Mouse (Mus musculus): ENCODE results near the gene Traf4. TPM values are rescaled to one million over a fixed set of nuclear protein-coding genes. Genes with fewer than 3 reads are reported as not detected.
A peak's percentile ranks its signal among the peaks of the same experiment; 100 is the strongest.

Traf4 gene
- polyA plus RNA-seq, 1 experiment from 2014 or later: 53.8 TPM

DNA sequence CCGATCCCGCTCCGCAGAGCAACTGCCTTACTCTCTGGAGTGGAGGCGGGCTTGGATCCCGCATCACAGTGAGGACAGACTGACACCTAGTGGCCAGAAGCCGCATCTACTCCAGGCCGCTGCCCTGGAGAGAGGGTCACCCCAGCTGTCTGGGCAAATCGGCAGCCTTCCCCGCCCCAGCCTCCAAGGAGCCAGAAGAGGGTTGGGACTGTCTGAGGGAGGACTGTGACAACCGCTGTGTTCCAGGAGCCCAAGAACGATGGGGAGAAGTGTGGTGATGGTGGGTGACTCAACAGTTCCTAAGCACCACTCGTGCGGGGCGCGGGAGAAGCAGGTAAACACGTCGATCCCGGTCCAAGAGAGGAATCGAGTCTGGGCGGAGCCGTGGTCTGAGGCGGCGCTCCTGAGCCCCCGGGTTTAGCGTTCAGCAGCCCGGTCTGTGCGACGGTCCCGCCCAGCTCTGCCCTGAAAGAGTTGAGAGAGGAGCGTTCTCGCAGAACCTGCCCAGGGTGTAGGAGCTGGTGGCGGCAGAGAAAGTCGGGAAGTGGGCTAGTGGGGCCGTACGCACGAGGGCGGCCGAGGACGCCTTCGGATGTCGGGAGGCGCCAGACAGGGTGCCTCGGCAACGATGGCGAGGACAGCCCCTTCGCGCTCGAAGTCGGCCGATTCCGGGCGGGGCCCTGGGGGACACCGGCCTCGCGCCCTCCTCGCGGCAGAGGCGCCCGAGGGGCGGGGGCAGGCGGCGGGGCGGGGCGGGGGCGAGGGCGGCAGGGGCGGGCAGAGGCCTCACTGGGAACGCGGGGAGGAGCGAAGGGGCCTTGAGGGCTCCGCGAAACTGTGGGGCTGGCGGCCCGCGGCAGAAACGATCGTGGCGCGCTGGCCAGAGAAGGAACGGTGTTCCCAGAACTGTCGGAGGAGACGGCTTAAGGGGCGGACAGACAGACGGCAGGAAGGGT is 12.8 kb upstream of the Traf4 start:
- Histone ChIP-seq H3K9ac (ENCODE audit: low read depth, low read length) (peak overlapping the region; percentile 95), H3K4me2 (peak overlapping the region; percentile 92), H3K36me3 (ENCODE audit: control insufficient read depth, insufficient read depth, low read length) (peaks cover 26% of the 10 kb centered on the region), H3K4me1 (replicated peaks; ENCODE audit: control insufficient read depth, insufficient read depth, low read length) (peaks cover 24% of the 10 kb centered on the region), H3K27me3 (replicated peaks; ENCODE audit: control insufficient read depth, insufficient read depth, low read length) (no peaks in the 10 kb centered on the region), H3K27ac (ENCODE audit: low read depth, low read length) (peak overlapping the region; percentile 98), H3K9me3 (ENCODE audit: control insufficient read depth, low read length) (no peaks in the 10 kb centered on the region), H3K4me3 (ENCODE audit: low read depth, low read length) (peak overlapping the region; percentile 98)
- peak; percentile 78 for ATAC-seq (replicated peaks; ENCODE audit: low FRiP score)
- under 1% methylated on average over 70 of the region's 84 CpGs for WGBS
- DNase-seq (ENCODE audit: low spot score): peak; percentile 96

DNA sequence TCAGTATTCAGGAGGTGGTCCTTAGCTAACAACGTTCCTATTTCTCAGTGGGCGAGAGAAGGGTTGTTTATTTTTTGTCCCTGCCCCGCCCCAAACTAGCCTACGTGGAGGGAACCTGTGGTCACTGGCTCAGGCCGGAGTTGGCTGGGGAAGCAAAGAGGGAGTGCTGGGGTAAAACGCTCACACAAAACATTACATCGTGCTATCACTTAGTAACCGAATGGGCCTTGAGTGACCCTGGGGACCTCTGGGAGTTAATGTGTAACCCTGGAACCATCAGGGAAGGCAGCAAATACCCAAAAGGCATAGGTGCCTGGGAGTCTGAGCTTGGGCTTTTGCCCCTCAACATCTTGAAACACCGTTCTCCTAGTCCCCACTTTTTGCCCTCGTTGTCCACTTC is 12.0 kb upstream of the Traf4 start:
- Histone ChIP-seq H3K4me2 (peak overlapping the region; percentile 92), H3K4me1 (replicated peaks; ENCODE audit: control insufficient read depth, insufficient read depth, low read length) (peaks cover 24% of the 10 kb centered on the region), H3K27me3 (replicated peaks; ENCODE audit: control insufficient read depth, insufficient read depth, low read length) (no peaks in the 10 kb centered on the region), H3K9ac (ENCODE audit: low read depth, low read length) (peak overlapping the region; percentile 95), H3K36me3 (ENCODE audit: control insufficient read depth, insufficient read depth, low read length) (peaks cover 26% of the 10 kb centered on the region), H3K4me3 (ENCODE audit: low read depth, low read length) (peak overlapping the region; percentile 98), H3K9me3 (ENCODE audit: control insufficient read depth, low read length) (no peaks in the 10 kb centered on the region), H3K27ac (ENCODE audit: low read depth, low read length) (peak overlapping the region; percentile 98)
- DNase-seq (ENCODE audit: low spot score) (no peak), ATAC-seq (replicated peaks; ENCODE audit: low FRiP score) (peak; percentile 11; the same call in 1 of the 2 replicates)
- under 1% methylated on average over 10 of the region's 10 CpGs for WGBS

DNA sequence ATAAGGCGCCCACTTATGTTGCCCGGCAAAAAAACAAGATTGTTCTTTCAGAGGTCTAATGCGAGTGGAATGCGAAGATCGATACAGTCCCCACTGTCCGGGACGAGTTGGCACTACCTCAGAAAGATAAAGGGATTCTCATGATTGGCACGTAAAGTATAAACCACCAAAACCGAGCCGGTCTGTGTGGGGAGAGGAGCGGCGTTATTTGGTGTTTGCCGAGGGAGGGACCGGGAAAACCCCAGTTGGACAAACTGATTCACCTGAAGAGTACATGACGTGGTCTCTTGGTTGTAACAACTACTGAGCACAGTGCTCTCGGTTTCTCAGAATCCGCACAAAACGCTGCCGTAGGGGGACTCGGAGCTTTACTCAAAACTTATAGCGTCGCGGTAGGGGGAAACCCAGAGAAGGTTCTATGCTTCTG is 11.5 kb upstream of the Traf4 start:
- H3K27me3 ChIP-seq (replicated peaks; ENCODE audit: control insufficient read depth, insufficient read depth, low read length): no peaks in the 10 kb centered on the region
- H3K27ac ChIP-seq (ENCODE audit: low read depth, low read length): peak overlapping the region; percentile 98
- H3K9me3 ChIP-seq (ENCODE audit: control insufficient read depth, low read length): no peaks in the 10 kb centered on the region
- H3K9ac ChIP-seq (ENCODE audit: low read depth, low read length): peak overlapping the region; percentile 95
- peaks cover 25% of the 10 kb centered on the region for H3K36me3 ChIP-seq (ENCODE audit: control insufficient read depth, insufficient read depth, low read length)
- H3K4me2 ChIP-seq: peak overlapping the region; percentile 92
- peaks cover 23% of the 10 kb centered on the region for H3K4me1 ChIP-seq (replicated peaks; ENCODE audit: control insufficient read depth, insufficient read depth, low read length)
- under 1% methylated on average over 23 of the region's 23 CpGs for WGBS
- ATAC-seq (replicated peaks; ENCODE audit: low FRiP score): no peak
- DNase-seq (ENCODE audit: low spot score): no peak
- peak overlapping the region; percentile 98 for H3K4me3 ChIP-seq (ENCODE audit: low read depth, low read length)

DNA sequence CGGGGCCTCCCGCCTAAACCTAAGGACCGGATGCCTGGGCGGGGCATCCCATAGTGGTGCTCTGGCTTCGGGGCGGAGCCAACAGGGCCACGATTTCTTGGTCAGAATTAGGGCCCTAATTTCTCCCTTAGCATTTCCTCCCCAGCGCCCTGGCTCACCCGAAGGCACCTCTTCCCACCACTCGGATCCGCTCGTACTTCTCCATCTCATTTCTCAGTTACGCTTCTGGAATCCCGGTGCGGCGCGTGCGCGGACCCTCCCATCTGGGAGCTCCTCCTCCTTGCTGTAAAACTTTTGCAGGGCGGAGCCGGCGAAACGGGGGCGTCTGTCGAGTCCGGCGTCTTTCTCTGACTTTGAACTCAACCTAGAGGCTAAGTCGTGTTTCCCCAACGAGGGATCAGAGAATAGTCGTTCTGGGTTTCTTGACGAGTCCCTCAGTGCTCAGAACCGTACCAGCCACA is 11.0 kb upstream of the Traf4 start, which contains the start of the genes Nek8 and Tlcd1:
Nek8 (minus strand) TSS at position 274 of the 461 bp plus-strand sequence.
Tlcd1 (plus strand) TSS at position 310 of the 461 bp plus-strand sequence.
- Histone ChIP-seq H3K27me3 (replicated peaks; ENCODE audit: control insufficient read depth, insufficient read depth, low read length) (no peaks in the 10 kb centered on the region), H3K4me1 (replicated peaks; ENCODE audit: control insufficient read depth, insufficient read depth, low read length) (peaks cover 18% of the 10 kb centered on the region), H3K9ac (ENCODE audit: low read depth, low read length) (peak within 1 kb of the TSS; percentile 95), H3K9me3 (ENCODE audit: control insufficient read depth, low read length) (no peaks in the 10 kb centered on the region), H3K36me3 (ENCODE audit: control insufficient read depth, insufficient read depth, low read length) (peaks cover 22% of the 10 kb centered on the region), H3K4me3 (ENCODE audit: low read depth, low read length) (peak within 1 kb of the TSS; percentile 98), H3K4me2 (peak within 1 kb of the TSS; percentile 92), H3K27ac (ENCODE audit: low read depth, low read length) (peak within 1 kb of the TSS; percentile 98)
- WGBS: under 1% methylated on average over 32 of the region's 32 CpGs
- DNase-seq (ENCODE audit: low spot score): peak; percentile 94
- ATAC-seq (replicated peaks; ENCODE audit: low FRiP score): peak; percentile 64; the same call in 1 of the 2 replicates

DNA sequence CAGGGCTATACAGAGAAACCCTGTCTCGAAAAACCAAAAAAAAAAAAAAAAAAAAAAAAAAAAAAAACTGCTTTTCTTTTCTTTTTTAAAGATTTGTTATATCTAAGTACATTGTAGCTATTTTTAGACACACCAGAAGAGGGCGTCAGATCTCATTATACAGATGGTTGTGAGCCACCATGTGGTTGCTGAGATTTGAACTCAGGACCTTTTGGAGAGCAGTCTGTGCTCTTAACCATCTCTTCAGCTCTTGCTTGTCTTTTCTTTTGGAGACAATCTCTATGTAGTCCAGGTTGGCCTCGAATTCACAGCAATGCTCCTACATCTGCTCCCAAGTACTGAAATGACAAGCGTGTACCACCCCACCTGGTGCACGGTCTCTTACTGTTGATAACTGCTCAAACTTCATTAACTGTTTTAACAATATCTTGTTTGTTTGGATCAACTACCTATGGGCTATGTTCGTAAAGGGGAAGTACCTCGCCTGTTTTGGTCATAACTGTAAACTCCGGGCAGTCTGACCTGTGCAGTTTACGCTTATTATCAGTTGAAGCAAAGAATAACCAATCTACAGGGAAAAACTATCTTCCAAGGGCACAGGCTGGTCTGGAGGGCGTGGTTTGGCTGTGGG is 10.5 kb upstream of the Traf4 start:
- Histone ChIP-seq H3K36me3 (ENCODE audit: control insufficient read depth, insufficient read depth, low read length) (peaks cover 16% of the 10 kb centered on the region), H3K27ac (ENCODE audit: low read depth, low read length) (peak overlapping the region; percentile 98), H3K9ac (ENCODE audit: low read depth, low read length) (peak overlapping the region; percentile 95), H3K27me3 (replicated peaks; ENCODE audit: control insufficient read depth, insufficient read depth, low read length) (no peaks in the 10 kb centered on the region), H3K4me2 (peak overlapping the region; percentile 92), H3K4me1 (replicated peaks; ENCODE audit: control insufficient read depth, insufficient read depth, low read length) (peaks cover 16% of the 10 kb centered on the region), H3K9me3 (ENCODE audit: control insufficient read depth, low read length) (no peaks in the 10 kb centered on the region), H3K4me3 (ENCODE audit: low read depth, low read length) (peak overlapping the region; percentile 98)
- no peak for DNase-seq (ENCODE audit: low spot score)
- ATAC-seq (replicated peaks; ENCODE audit: low FRiP score): no peak; the same call in 1 of the 2 replicates
- WGBS: 3% methylated on average over 9 of the region's 10 CpGs

DNA sequence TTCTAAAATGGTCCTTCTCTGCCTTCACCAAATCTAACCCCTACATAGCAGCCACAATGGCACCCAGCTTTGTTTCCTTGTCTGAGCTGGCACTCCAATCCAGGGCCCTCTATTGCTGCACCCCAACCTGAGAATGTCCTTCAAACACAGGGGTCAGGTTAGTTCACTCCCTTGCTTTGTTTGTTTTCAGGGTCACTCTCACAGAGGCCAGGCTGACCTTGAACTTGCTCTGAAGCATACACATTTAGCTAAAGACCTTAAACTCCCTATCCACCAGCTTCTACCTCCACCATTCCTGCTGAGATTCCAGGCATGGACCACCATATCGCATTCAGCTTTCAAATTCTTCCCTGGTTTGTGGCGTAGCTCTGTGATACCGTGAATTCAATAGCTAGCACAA is 9.1 kb upstream of the Traf4 start:
- Histone ChIP-seq H3K27ac (ENCODE audit: low read depth, low read length) (no peak overlapping the region), H3K9ac (ENCODE audit: low read depth, low read length) (no peak overlapping the region), H3K9me3 (ENCODE audit: control insufficient read depth, low read length) (no peaks in the 10 kb centered on the region), H3K4me3 (ENCODE audit: low read depth, low read length) (no peak overlapping the region), H3K4me1 (replicated peaks; ENCODE audit: control insufficient read depth, insufficient read depth, low read length) (peaks cover 17% of the 10 kb centered on the region), H3K27me3 (replicated peaks; ENCODE audit: control insufficient read depth, insufficient read depth, low read length) (no peaks in the 10 kb centered on the region), H3K4me2 (no peak overlapping the region), H3K36me3 (ENCODE audit: control insufficient read depth, insufficient read depth, low read length) (peaks cover 3% of the 10 kb centered on the region; the same call in 1 of the 2 replicates)
- DNase-seq (ENCODE audit: low spot score) (no peak), ATAC-seq (replicated peaks; ENCODE audit: low FRiP score) (no peak)
- 87% methylated on average over 3 of the region's 3 CpGs for WGBS

DNA sequence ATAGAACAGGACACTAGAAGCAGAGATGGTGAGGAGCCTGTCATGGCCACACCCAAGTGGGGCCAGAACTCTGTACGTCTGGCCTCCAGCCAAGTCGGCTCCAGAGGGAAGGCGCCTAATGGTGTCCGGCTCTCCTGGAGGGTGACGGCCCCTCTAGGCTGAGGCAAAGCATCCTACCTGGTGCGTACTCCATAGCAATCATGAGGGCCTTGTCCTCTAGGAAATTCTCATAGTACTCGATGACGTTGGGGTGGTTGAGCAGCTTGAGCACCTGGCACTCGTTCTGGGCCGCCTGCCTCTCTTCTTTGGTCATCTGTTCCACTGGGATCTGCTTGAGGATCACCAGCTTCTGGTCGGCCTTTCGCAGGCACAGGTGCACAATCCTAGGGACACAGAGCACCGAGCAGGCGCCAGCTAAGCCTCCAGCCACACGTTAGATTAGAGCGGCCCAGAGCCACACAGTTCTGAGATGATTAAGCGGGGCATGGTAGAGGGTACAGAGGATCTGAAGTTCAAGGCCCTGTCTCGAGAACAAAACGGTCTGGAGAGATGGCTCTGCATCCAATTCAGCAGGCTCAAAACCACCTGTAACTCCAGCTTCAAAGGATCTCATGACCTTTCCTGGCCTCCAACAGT is 7.5 kb upstream of the Traf4 start:
- H3K27me3 ChIP-seq (replicated peaks; ENCODE audit: control insufficient read depth, insufficient read depth, low read length): no peaks in the 10 kb centered on the region
- ATAC-seq (replicated peaks; ENCODE audit: low FRiP score) (no peak), DNase-seq (ENCODE audit: low spot score) (no peak)
- 86% methylated on average over 19 of the region's 19 CpGs for WGBS
- H3K27ac ChIP-seq (ENCODE audit: low read depth, low read length): no peak overlapping the region
- H3K36me3 ChIP-seq (ENCODE audit: control insufficient read depth, insufficient read depth, low read length): peaks cover 3% of the 10 kb centered on the region; the same call in 1 of the 2 replicates
- H3K9ac ChIP-seq (ENCODE audit: low read depth, low read length): no peak overlapping the region
- no peaks in the 10 kb centered on the region for H3K9me3 ChIP-seq (ENCODE audit: control insufficient read depth, low read length)
- H3K4me2 ChIP-seq: no peak overlapping the region
- peaks cover 31% of the 10 kb centered on the region for H3K4me1 ChIP-seq (replicated peaks; ENCODE audit: control insufficient read depth, insufficient read depth, low read length)
- no peak overlapping the region for H3K4me3 ChIP-seq (ENCODE audit: low read depth, low read length)
